Mouse (Mus musculus): Measurements from ENCODE around the gene Gm49380. TPM values are rescaled to one million over a fixed set of nuclear protein-coding genes. Genes with fewer than 3 reads are reported as not detected.

The Gm49380 gene
- total and polyA plus RNA-seq, 3 experiments = 0.21 to 0.23 TPM; not detected in 1

GRCm38 (mm10) chr9:44106182-44106581 lies 7.1 kb downstream of the Gm49380 start:
- H3K27me3 ChIP-seq (ENCODE audit: control insufficient read depth, insufficient read depth, low read length) = no peaks in the 10 kb centered on the region
- peak overlapping the region; percentile 72; the same call in 1 of the 2 replicates for H3K27ac ChIP-seq
- WGBS = 88% methylated on average over 7 of the region's 7 CpGs
- peaks cover 3% of the 10 kb centered on the region; the same call in 1 of the 2 replicates for H3K36me3 ChIP-seq (ENCODE audit: control insufficient read depth, insufficient read depth, low read length)
- peaks cover 7% of the 10 kb centered on the region; the same call in 1 of the 2 replicates for H3K4me1 ChIP-seq (ENCODE audit: control insufficient read depth, insufficient read depth, low read length)
- peak in 1 of 2 experiments; percentile 18 for DNase-seq
- intact Hi-C loops (cut with DNase I) = loop anchor here (5.0 kb wide), 1 partner anchor 34 kb away; no protein-coding TSS in a partner anchor
- H3K4me3 ChIP-seq = no peak overlapping the region
- H3K79me2 ChIP-seq (replicated peaks; ENCODE audit: control insufficient read depth, insufficient read depth, low read length) = no peaks in the 10 kb centered on the region; the same call in 1 of the 2 replicates
- H3K9ac ChIP-seq (ENCODE audit: low read depth, low read length) = no peak overlapping the region
- no peak for TF ChIP-seq POLR2A (IDR thresholded peaks at IDR 0.05; ENCODE audit: insufficient read depth, low read depth, low read length)
- TF ChIP-seq EP300 (IDR thresholded peaks at IDR 0.05; ENCODE audit: insufficient read depth, low read depth, low read length) = no peak
- TF ChIP-seq CTCF (IDR thresholded peaks at IDR 0.05) = no peak

GRCm38 (mm10) chr9:44105781-44106180 lies 7.5 kb downstream of the Gm49380 start:
- intact Hi-C loops (cut with DNase I) = loop anchor here (5.0 kb wide), 1 partner anchor 33 kb away; no protein-coding TSS in a partner anchor
- peak in 1 of 2 experiments; percentile 11 for DNase-seq
- WGBS = 86% methylated on average over 10 of the region's 10 CpGs
- Histone ChIP-seq H3K4me1 (ENCODE audit: control insufficient read depth, insufficient read depth, low read length) (peaks cover 7% of the 10 kb centered on the region; the same call in 1 of the 2 replicates), H3K36me3 (ENCODE audit: control insufficient read depth, insufficient read depth, low read length) (peaks cover 3% of the 10 kb centered on the region; the same call in 1 of the 2 replicates), H3K79me2 (replicated peaks; ENCODE audit: control insufficient read depth, insufficient read depth, low read length) (no peaks in the 10 kb centered on the region; the same call in 1 of the 2 replicates), H3K9ac (ENCODE audit: low read depth, low read length) (no peak overlapping the region), H3K27me3 (ENCODE audit: control insufficient read depth, insufficient read depth, low read length) (no peaks in the 10 kb centered on the region), H3K27ac (no peak overlapping the region), H3K4me3 (no peak overlapping the region)
- no peak for TF ChIP-seq CTCF (IDR thresholded peaks at IDR 0.05)
- TF ChIP-seq POLR2A (IDR thresholded peaks at IDR 0.05; ENCODE audit: insufficient read depth, low read depth, low read length) = no peak
- no peak for TF ChIP-seq EP300 (IDR thresholded peaks at IDR 0.05; ENCODE audit: insufficient read depth, low read depth, low read length)

- intact Hi-C loops (cut with DNase I) = loop anchor here (5.0 kb wide), 1 partner anchor 33 kb away; no protein-coding TSS in a partner anchor
- peak in 1 of 2 experiments; percentile 18 for DNase-seq
- peaks cover 3% of the 10 kb centered on the region; the same call in 1 of the 2 replicates for H3K36me3 ChIP-seq (ENCODE audit: control insufficient read depth, insufficient read depth, low read length)
- H3K27me3 ChIP-seq (ENCODE audit: control insufficient read depth, insufficient read depth, low read length) = no peaks in the 10 kb centered on the region
- TF ChIP-seq POLR2A (IDR thresholded peaks at IDR 0.05; ENCODE audit: insufficient read depth, low read depth, low read length) (no peak), EP300 (IDR thresholded peaks at IDR 0.05; ENCODE audit: insufficient read depth, low read depth, low read length) (no peak), CTCF (IDR thresholded peaks at IDR 0.05) (no peak)
- H3K79me2 ChIP-seq (replicated peaks; ENCODE audit: control insufficient read depth, insufficient read depth, low read length) = no peaks in the 10 kb centered on the region; the same call in 1 of the 2 replicates
- H3K9ac ChIP-seq (ENCODE audit: low read depth, low read length) = no peak overlapping the region
- 90% methylated on average over 7 of the region's 7 CpGs for WGBS
- H3K4me3 ChIP-seq = no peak overlapping the region
- H3K27ac ChIP-seq = no peak overlapping the region
- H3K4me1 ChIP-seq (ENCODE audit: control insufficient read depth, insufficient read depth, low read length) = peaks cover 4% of the 10 kb centered on the region; the same call in 1 of the 2 replicates
These were observed 8.4 kb downstream of the Gm49380 start for GRCm38 (mm10) chr9:44104881-44105280.

- Histone ChIP-seq H3K4me3 (no peak within 1 kb of the TSS), H3K4me1 (ENCODE audit: control insufficient read depth, insufficient read depth, low read length) (0 out of 2 replicates have a peak, but pooled peaks cover under 1% of the 10 kb centered on the region), H3K9ac (ENCODE audit: low read depth, low read length) (no peak within 1 kb of the TSS), H3K27me3 (ENCODE audit: control insufficient read depth, insufficient read depth, low read length) (no peaks in the 10 kb centered on the region), H3K27ac (no peak within 1 kb of the TSS), H3K79me2 (replicated peaks; ENCODE audit: control insufficient read depth, insufficient read depth, low read length) (no peaks in the 10 kb centered on the region), H3K36me3 (ENCODE audit: control insufficient read depth, insufficient read depth, low read length) (no peaks in the 10 kb centered on the region)
- TF ChIP-seq CTCF (IDR thresholded peaks at IDR 0.05) (no peak), POLR2A (IDR thresholded peaks at IDR 0.05; ENCODE audit: insufficient read depth, low read depth, low read length) (no peak), EP300 (IDR thresholded peaks at IDR 0.05; ENCODE audit: insufficient read depth, low read depth, low read length) (no peak)
- intact Hi-C loops (cut with DNase I) = no loop called here
- 83% methylated on average over 9 of the region's 9 CpGs for WGBS
- peak in 1 of 2 experiments; percentile 15 for DNase-seq
These were observed 11.8 kb downstream of the Gm49380 start, which contains the start of gene Mfrp for GRCm38 (mm10) chr9:44101490-44101889. Gene Mfrp, plus strand, starts transcription at chr9:44101729.

- no peak overlapping the region for H3K4me3 ChIP-seq
- WGBS = 45% methylated on average over 9 of the region's 9 CpGs
- H3K27me3 ChIP-seq (ENCODE audit: control insufficient read depth, insufficient read depth, low read length) = no peaks in the 10 kb centered on the region
- no peaks in the 10 kb centered on the region for H3K79me2 ChIP-seq (replicated peaks; ENCODE audit: control insufficient read depth, insufficient read depth, low read length)
- H3K27ac ChIP-seq = peak overlapping the region; percentile 76
- 0 out of 2 replicates have a peak, but pooled peaks cover 1% of the 10 kb centered on the region for H3K4me1 ChIP-seq (ENCODE audit: control insufficient read depth, insufficient read depth, low read length)
- intact Hi-C loops (cut with DNase I) = no loop called here
- H3K9ac ChIP-seq (ENCODE audit: low read depth, low read length) = no peak overlapping the region
- peak; percentile 29 to 48 for DNase-seq
- no peak for TF ChIP-seq CTCF (IDR thresholded peaks at IDR 0.05)
- TF ChIP-seq EP300 (IDR thresholded peaks at IDR 0.05; ENCODE audit: insufficient read depth, low read depth, low read length) = peak; percentile 64; the same call in 1 of the 2 replicates
- TF ChIP-seq POLR2A (IDR thresholded peaks at IDR 0.05; ENCODE audit: insufficient read depth, low read depth, low read length) = peak; percentile 48
- H3K36me3 ChIP-seq (ENCODE audit: control insufficient read depth, insufficient read depth, low read length) = no peaks in the 10 kb centered on the region
These were observed 16.8 kb downstream of the Gm49380 start for GRCm38 (mm10) chr9:44096536-44096935.

GRCm38 (mm10) chr9:44095781-44096180 lies 17.5 kb downstream of the Gm49380 start:
- Histone ChIP-seq H3K9ac (ENCODE audit: low read depth, low read length) (no peak overlapping the region), H3K27ac (peak overlapping the region; percentile 76; the same call in 1 of the 2 replicates), H3K27me3 (ENCODE audit: control insufficient read depth, insufficient read depth, low read length) (no peaks in the 10 kb centered on the region), H3K79me2 (replicated peaks; ENCODE audit: control insufficient read depth, insufficient read depth, low read length) (no peaks in the 10 kb centered on the region), H3K4me1 (ENCODE audit: control insufficient read depth, insufficient read depth, low read length) (0 out of 2 replicates have a peak, but pooled peaks cover 1% of the 10 kb centered on the region), H3K4me3 (no peak overlapping the region), H3K36me3 (ENCODE audit: control insufficient read depth, insufficient read depth, low read length) (no peaks in the 10 kb centered on the region)
- intact Hi-C loops (cut with DNase I) = no loop called here
- TF ChIP-seq EP300 (IDR thresholded peaks at IDR 0.05; ENCODE audit: insufficient read depth, low read depth, low read length) = no peak
- no peak for TF ChIP-seq CTCF (IDR thresholded peaks at IDR 0.05)
- TF ChIP-seq POLR2A (IDR thresholded peaks at IDR 0.05; ENCODE audit: insufficient read depth, low read depth, low read length) = no peak
- peak in 1 of 2 experiments; percentile 17 for DNase-seq
- WGBS = 87% methylated on average over 9 of the region's 9 CpGs
